8 mouse cellular contexts compared by ENCODE assay signal in genomic region chr11:88187417-88188133, GRCm38 (mm10). TPM values are rescaled to one million over a fixed set of nuclear protein-coding genes. Genes with fewer than 3 reads are reported as not detected.
DNase-seq lines count a peak whose midpoint lies in the region; ATAC-seq and TF ChIP-seq lines count a peak whose summit lies in the region.

No protein-coding gene starts in this region.

- H3K4me3 ChIP-seq in gastrocnemius, adult 2 months: peak overlapping the region; percentile 65
- H3K4me3 ChIP-seq in hindbrain, postnatal 0 days (ENCODE audit: low read length): no peak overlapping the region
- H3K4me3 ChIP-seq in left cerebral cortex, adult 2 months: peak overlapping the region; percentile 37
- H3K4me3 ChIP-seq in macrophage (ENCODE audit: inconsistent target): peak overlapping the region; percentile 40

- H3K4me2 ChIP-seq in hindbrain, postnatal 0 days (ENCODE audit: low read depth, low read length): peak overlapping the region; percentile 49

- no peaks in the 10 kb centered on the region for H3K9me3 ChIP-seq in hindbrain, postnatal 0 days (ENCODE audit: low read length)

- H3K9ac ChIP-seq in hindbrain, postnatal 0 days (replicated peaks; ENCODE audit: low read length): peak overlapping the region; percentile 21; the same call in 1 of the 2 replicates

- TF ChIP-seq CTCF in gastrocnemius, adult 2 months (IDR thresholded peaks at IDR 0.05): peak; percentile 96
- TF ChIP-seq CTCF in hindbrain, postnatal 0 days (IDR thresholded peaks at IDR 0.05; ENCODE audit: low read depth): peak; percentile 94
- TF ChIP-seq CTCF in left cerebral cortex, adult 2 months (IDR thresholded peaks at IDR 0.05): peak; percentile 87

- H3K79me2 ChIP-seq in macrophage (ENCODE audit: inconsistent target): no peaks in the 10 kb centered on the region

- peaks cover 13% of the 10 kb centered on the region for H3K4me1 ChIP-seq in hindbrain, postnatal 0 days (ENCODE audit: insufficient read depth, low read length)

- H3K27ac ChIP-seq in gastrocnemius, adult 2 months: peak overlapping the region; percentile 92
- peak overlapping the region; percentile 64; the same call in 1 of the 2 replicates for H3K27ac ChIP-seq in hindbrain, postnatal 0 days
- peak overlapping the region; percentile 75 for H3K27ac ChIP-seq in left cerebral cortex, adult 2 months
- H3K27ac ChIP-seq in macrophage: peak overlapping the region; percentile 37; the same call in 1 of the 2 replicates

- H3K36me3 ChIP-seq in hindbrain, postnatal 0 days (ENCODE audit: insufficient read depth, low read length): peaks cover 15% of the 10 kb centered on the region
- H3K36me3 ChIP-seq in macrophage (ENCODE audit: inconsistent target): no peaks in the 10 kb centered on the region

- peak; percentile 93 for DNase-seq in R1 (ENCODE audit: low read depth, low spot score)
- peak; percentile 91 to 92 for DNase-seq in cerebellum, postnatal 25 days
- DNase-seq in gastrocnemius, adult 2 months: peak; percentile 94
- DNase-seq in hindbrain, postnatal 0 days (ENCODE audit: low spot score): peak; percentile 92
- peak; percentile 78 to 80 for DNase-seq in left cerebral cortex, adult 2 months (ENCODE audit: extremely low spot score in 1 of 2, low spot score in 2 of 2)
- peak; percentile 71 for DNase-seq in retina, postnatal 7 days (ENCODE audit: low read depth, low spot score)
- peak; percentile 72 for DNase-seq in urinary bladder, adult 2 months (ENCODE audit: low spot score)

- WGBS in hindbrain, postnatal 0 days: 8% methylated on average over 25 of the region's 25 CpGs
- whole genome bisulfite sequencing in macrophage (ENCODE audit: missing documents): 14% methylated on average over 25 of the region's 25 CpGs

- peak; percentile 97 for ATAC-seq in hindbrain, postnatal 0 days

- H3K27me3 ChIP-seq in hindbrain, postnatal 0 days (ENCODE audit: insufficient read depth, low read length): peaks cover 10% of the 10 kb centered on the region

- intact Hi-C loops in gastrocnemius, adult 2 months (cut with DNase I): loop anchor here (2.0 kb wide), 2 partner anchors 25 to 129 kb away; no protein-coding TSS in a partner anchor
- intact Hi-C loops in left cerebral cortex, adult 2 months (cut with DNase I): loop anchor here (1.0 kb wide), 1 partner anchor 119 kb away; the partner anchor contains the start of gene Vezf1

RNA-seq across cellular contexts. Expression of gene Mrps23, which starts 16.6 kb away (rescaled TPM):
- 100 to 1,000 TPM; 122 to 144 TPM for total RNA-seq in gastrocnemius, adult 2 months (2021)
- total RNA-seq in hindbrain, postnatal 0 days (2014; rRNA removed): 29.0 and 48.7 TPM in 2 replicates
- 66.4 and 67.1 TPM in 2 replicates for polyA plus RNA-seq in hindbrain, postnatal 0 days (2015; fragmentation: Nextera tagmentation; extraction: Ambion mirVana)
- total RNA-seq in left cerebral cortex, adult 2 months (2021): 10 to 100 TPM; 66.4 to 71.1 TPM
- total RNA-seq in macrophage (2018; cell fraction: chromatin; rRNA removed): 10 to 100 TPM in 6 of 26 experiments, 1 to 10 TPM in 19, under 1 TPM in 1; 0.94 to 26.1 (median 6.9) TPM
- total RNA-seq in macrophage (2018; cell fraction: cytosol; rRNA removed): 10 to 100 TPM; 27.0 to 57.5 (median 42.0) TPM
- 10 to 100 TPM in 16 of 26 experiments, 1 to 10 TPM in 10; 5.0 to 27.1 (median 11.5) TPM for total RNA-seq in macrophage (2018; cell fraction: nucleus; rRNA removed)
- 52.7 to 85.2 TPM (median 53.4 TPM) in 3 replicates for polyA plus RNA-seq in macrophage (2018)
- polyA plus RNA-seq in urinary bladder, adult 2 months (2012; rRNA removed): 77.3 and 83.9 TPM in 2 replicates

Comparison
In these comparisons a context has a peak if more than half of its experiments do, and no peak if none do; other contexts are left out.
1. H3K27ac ChIP-seq: peak in every context shown above with its lines; median percentile 92 in gastrocnemius, adult 2 months; 75 in left cerebral cortex, adult 2 months; 64 in hindbrain, postnatal 0 days; 37 in macrophage.